Mouse (Mus musculus): Measurements from ENCODE around the gene Apba3.

GRCm38 (mm10) chr10:81259225-81259884 is 7.4 kb upstream of the Apba3 start:
- TF ChIP-seq CTCF (IDR thresholded peaks at IDR 0.05; ENCODE audit: control insufficient read depth, insufficient read depth, low read length) (no peak), POLR2A (IDR thresholded peaks at IDR 0.05; ENCODE audit: borderline replicate concordance, control insufficient read depth, low read depth, low read length) (no peak)
